ENCODE assay signal across 8 mouse cellular contexts in the genomic region with DNA sequence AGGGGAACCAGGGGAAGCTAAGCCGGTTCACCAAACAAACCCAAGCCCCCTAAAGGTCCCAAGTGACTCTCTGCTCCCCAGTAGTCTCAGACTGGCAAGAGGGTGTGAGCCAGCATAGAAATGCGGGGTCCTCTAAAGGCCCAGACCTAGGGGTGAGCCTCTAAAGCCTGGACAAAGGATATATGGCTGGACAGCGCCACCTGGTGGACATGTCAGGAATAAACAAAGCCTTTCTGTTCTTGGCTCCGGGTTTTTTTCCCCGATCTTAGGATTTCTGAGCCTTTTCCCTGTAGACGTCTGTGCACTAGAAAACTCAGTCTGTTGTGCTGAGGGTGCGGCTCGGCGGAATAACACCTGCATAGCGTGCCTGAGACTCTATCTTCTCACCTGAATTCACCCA. TPM values are rescaled to one million over a fixed set of nuclear protein-coding genes. Genes with fewer than 3 reads are reported as not detected.
DNase-seq lines count a peak whose midpoint lies in the region; ATAC-seq and TF ChIP-seq lines count a peak whose summit lies in the region.

No protein-coding gene starts in this region.

- H3K4me2 ChIP-seq in kidney, embryonic 14.5 days (replicated peaks; ENCODE audit: low read depth, low read length): no peak overlapping the region
- 0 out of 2 replicates have a peak overlapping the region, but pooled peaks have one; percentile 27 for H3K4me2 ChIP-seq in kidney, postnatal 0 days (ENCODE audit: low read length)
- peak overlapping the region; percentile 31 for H3K4me2 ChIP-seq in stomach, embryonic 15.5 days

- no peak overlapping the region for H3K4me3 ChIP-seq in kidney, embryonic 14.5 days (ENCODE audit: low read length)
- no peak overlapping the region for H3K4me3 ChIP-seq in kidney, postnatal 0 days (replicated peaks; ENCODE audit: low read depth, low read length)
- 0 out of 2 replicates have a peak overlapping the region, but pooled peaks have one; percentile 3 for H3K4me3 ChIP-seq in stomach, embryonic 15.5 days (replicated peaks)

- H3K36me3 ChIP-seq in kidney, embryonic 14.5 days (ENCODE audit: control insufficient read depth, insufficient read depth, low read length): no peaks in the 10 kb centered on the region
- no peaks in the 10 kb centered on the region for H3K36me3 ChIP-seq in kidney, postnatal 0 days (ENCODE audit: insufficient read depth, low read length)
- no peaks in the 10 kb centered on the region for H3K36me3 ChIP-seq in stomach, embryonic 15.5 days

- peak; percentile 31 for DNase-seq in kidney, adult 11 months
- peak; percentile 96 for DNase-seq in embryo, embryonic 10.5 days (ENCODE audit: low spot score)
- peak; percentile 50 for DNase-seq in heart, adult 8-10 months (ENCODE audit: low spot score)
- DNase-seq in kidney, postnatal 0 days (ENCODE audit: low spot score): peak; percentile 86
- peak; percentile 61 for DNase-seq in liver
- DNase-seq in natural killer cell, adult 2 months (ENCODE audit: low spot score in 2 of 2): peak; percentile 20 to 50

- ATAC-seq in kidney, embryonic 14.5 days (ENCODE audit: low FRiP score, low TSS enrichment): no peak
- peak; percentile 25; the same call in 1 of the 2 replicates for ATAC-seq in kidney, postnatal 0 days (replicated peaks; ENCODE audit: low FRiP score, low read depth)
- ATAC-seq in stomach, embryonic 15.5 days (ENCODE audit: insufficient read depth, low FRiP score, low read depth): no peak

- H3K9me3 ChIP-seq in kidney, embryonic 14.5 days (ENCODE audit: control insufficient read depth, low read length): no peaks in the 10 kb centered on the region
- H3K9me3 ChIP-seq in kidney, postnatal 0 days (replicated peaks; ENCODE audit: low read length): no peaks in the 10 kb centered on the region
- H3K9me3 ChIP-seq in stomach, embryonic 15.5 days: no peaks in the 10 kb centered on the region

- H3K4me1 ChIP-seq in kidney, embryonic 14.5 days (ENCODE audit: control insufficient read depth, insufficient read depth, low read length): 0 out of 2 replicates have a peak, but pooled peaks cover 4% of the 10 kb centered on the region
- H3K4me1 ChIP-seq in kidney, postnatal 0 days (replicated peaks; ENCODE audit: insufficient read depth, low read length): no peaks in the 10 kb centered on the region
- H3K4me1 ChIP-seq in stomach, embryonic 15.5 days: no peaks in the 10 kb centered on the region

- TF ChIP-seq CTCF in kidney, postnatal 0 days (IDR thresholded peaks at IDR 0.05; ENCODE audit: low read depth): peak; percentile 93

- peaks cover 20% of the 10 kb centered on the region for H3K27me3 ChIP-seq in kidney, embryonic 14.5 days (ENCODE audit: control insufficient read depth, insufficient read depth, low read length)
- H3K27me3 ChIP-seq in kidney, postnatal 0 days (ENCODE audit: insufficient read depth, low read length): no peaks in the 10 kb centered on the region; the same call in 1 of the 2 replicates
- peaks cover 26% of the 10 kb centered on the region for H3K27me3 ChIP-seq in stomach, embryonic 15.5 days (replicated peaks)

- H3K9ac ChIP-seq in kidney, embryonic 14.5 days (ENCODE audit: low read depth, low read length): no peak overlapping the region
- no peak overlapping the region for H3K9ac ChIP-seq in kidney, postnatal 0 days (ENCODE audit: low read depth, low read length)
- H3K9ac ChIP-seq in stomach, embryonic 15.5 days: no peak overlapping the region

- WGBS in kidney, embryonic 14.5 days: 2% methylated on average over 10 of the region's 10 CpGs
- WGBS in kidney, postnatal 0 days: 2% methylated on average over 10 of the region's 10 CpGs
- 2% methylated on average over 10 of the region's 10 CpGs for WGBS in stomach, embryonic 15.5 days

- H3K27ac ChIP-seq in kidney, embryonic 14.5 days (ENCODE audit: low read depth, low read length): no peak overlapping the region
- no peak overlapping the region for H3K27ac ChIP-seq in kidney, postnatal 0 days
- H3K27ac ChIP-seq in stomach, embryonic 15.5 days: no peak overlapping the region

RNA-seq across cellular contexts. Expression of a gene that starts 12.6 kb away (rescaled TPM):
- polyA plus RNA-seq in kidney, embryonic 14.5 days (2014; fragmentation: Nextera tagmentation; extraction: Ambion mirVana): not detected in 2 replicates
- not detected for total RNA-seq in heart, adult 8-10 months (2022)
- polyA plus RNA-seq in kidney, postnatal 0 days (2015; fragmentation: Nextera tagmentation; extraction: Ambion mirVana): not detected in 2 replicates
- polyA plus RNA-seq in stomach, embryonic 15.5 days (2015; fragmentation: Nextera tagmentation; extraction: Ambion mirVana): not detected in 2 replicates

RNA-seq across cellular contexts. Expression of a gene that starts 47.3 kb away (rescaled TPM):
- 19.9 and 38.2 TPM in 2 replicates for polyA plus RNA-seq in kidney, embryonic 14.5 days (2014; fragmentation: Nextera tagmentation; extraction: Ambion mirVana)
- total RNA-seq in heart, adult 8-10 months (2022): 1 to 10 TPM; 2.0 to 3.9 (median 2.9) TPM
- polyA plus RNA-seq in kidney, postnatal 0 days (2015; fragmentation: Nextera tagmentation; extraction: Ambion mirVana): 16.7 and 18.4 TPM in 2 replicates
- polyA plus RNA-seq in stomach, embryonic 15.5 days (2015; fragmentation: Nextera tagmentation; extraction: Ambion mirVana): 21.3 and 24.8 TPM in 2 replicates

Comparison
In these comparisons a context has a peak if more than half of its experiments do, and no peak if none do; other contexts are left out.
1. DNase-seq: peak in every context shown above with its lines; median percentile 96 in embryo, embryonic 10.5 days; 86 in kidney, postnatal 0 days; 61 in liver; 50 in heart, adult 8-10 months; 35 in natural killer cell, adult 2 months; 31 in kidney, adult 11 months.